Mouse (Mus musculus) ovary, postnatal 36 days (tissue): ENCODE results near the gene Clrn2.

ENCODE experiments used
- DNase-seq: peaks from one replicate; pipeline ENCODE4 v3.0.0; 2022; ENCODE audit warnings: low spot score, mixed read lengths

The Clrn2 gene

GRCm38 (mm10) chr5:45510071-45510470 is 56.5 kb downstream of the Clrn2 start:
- no peak for DNase-seq

GRCm38 (mm10) chr5:45512908-45513307 is 59.4 kb downstream of the Clrn2 start:
- no peak for DNase-seq

GRCm38 (mm10) chr5:45513511-45513910 is 60.0 kb downstream of the Clrn2 start:
- no peak for DNase-seq
